Mouse (Mus musculus) hindbrain, embryonic 16.5 days (tissue): ENCODE data around the gene Cops2. TPM values are rescaled to one million over a fixed set of nuclear protein-coding genes. Genes with fewer than 3 reads are reported as not detected.

Experiments used
- ATAC-seq: fragments of 200-750 bp; cut with Nextera tagmentation; 2 replicates; pipeline ENCODE4 v1.8.0; 2017; ENCODE audit warnings: moderate TSS enrichment, moderate library complexity
- H3K27ac ChIP-seq: fragments of 300-500 bp; sonication (generic); 2 replicates; pipeline ENCODE4 v1.5.1; 2014; ENCODE audit warnings: low read depth, mild to moderate bottlenecking, control low read depth, low read length, moderate library complexity
- H3K27me3 ChIP-seq: fragments of 300-500 bp; sonication (generic); replicated peaks from 2 replicates; pipeline ENCODE4 v1.6.1; 2014; ENCODE audit warnings: low read length; ENCODE audit not compliant: control insufficient read depth, insufficient read depth
- H3K36me3 ChIP-seq: fragments of 300-500 bp; sonication (generic); 2 replicates; pipeline ENCODE4 v1.6.1; 2014; ENCODE audit warnings: mild to moderate bottlenecking, low read length, moderate library complexity, mixed read lengths; ENCODE audit not compliant: control insufficient read depth, insufficient read depth
- H3K4me1 ChIP-seq: fragments of 300-500 bp; sonication (generic); 2 replicates; pipeline ENCODE4 v1.6.1; 2014; ENCODE audit warnings: low read depth, low read length; ENCODE audit not compliant: control insufficient read depth, insufficient read depth
- H3K4me2 ChIP-seq: fragments of 300-500 bp; sonication (generic); 2 replicates; pipeline ENCODE4 v1.6.1; 2014; ENCODE audit warnings: mild to moderate bottlenecking, low read length, control low read depth, moderate library complexity
- H3K4me3 ChIP-seq: fragments of 300-500 bp; sonication (generic); 2 replicates; pipeline ENCODE4 v1.5.1; 2014; ENCODE audit warnings: mild to moderate bottlenecking, low read length, control low read depth, moderate library complexity
- H3K9ac ChIP-seq: fragments of 300-500 bp; sonication (generic); 2 replicates; pipeline ENCODE4 v1.6.1; 2014; ENCODE audit warnings: low read depth, mild to moderate bottlenecking, control low read depth, low read length, moderate library complexity
- H3K9me3 ChIP-seq: fragments of 300-500 bp; sonication (generic); 2 replicates; pipeline ENCODE4 v1.6.1; 2014; ENCODE audit warnings: mild to moderate bottlenecking, low read length, moderate library complexity; ENCODE audit not compliant: control insufficient read depth
- WGBS: fragments of 180-500 bp; shearing (Covaris S2); extraction: QIAGEN DNeasy Blood & Tissue Kit; methylation state at CpG from one replicate; pipeline ENCODE4 v1.1.7; 2014; 5-methylcytosine and 5-hydroxymethylcytosine counted together
- polyA plus RNA-seq: library from polyadenylated mRNA; unstranded; fragments of >200 nt; fragmentation: Nextera tagmentation; extraction: Ambion mirVana; gene quantifications from 2 replicates; pipeline ENCODE4 v1.2.1, GENCODE M21; 2015

Cops2 gene
- polyA plus RNA-seq, 1 experiment from 2014 or later = 58.3 TPM

DNA sequence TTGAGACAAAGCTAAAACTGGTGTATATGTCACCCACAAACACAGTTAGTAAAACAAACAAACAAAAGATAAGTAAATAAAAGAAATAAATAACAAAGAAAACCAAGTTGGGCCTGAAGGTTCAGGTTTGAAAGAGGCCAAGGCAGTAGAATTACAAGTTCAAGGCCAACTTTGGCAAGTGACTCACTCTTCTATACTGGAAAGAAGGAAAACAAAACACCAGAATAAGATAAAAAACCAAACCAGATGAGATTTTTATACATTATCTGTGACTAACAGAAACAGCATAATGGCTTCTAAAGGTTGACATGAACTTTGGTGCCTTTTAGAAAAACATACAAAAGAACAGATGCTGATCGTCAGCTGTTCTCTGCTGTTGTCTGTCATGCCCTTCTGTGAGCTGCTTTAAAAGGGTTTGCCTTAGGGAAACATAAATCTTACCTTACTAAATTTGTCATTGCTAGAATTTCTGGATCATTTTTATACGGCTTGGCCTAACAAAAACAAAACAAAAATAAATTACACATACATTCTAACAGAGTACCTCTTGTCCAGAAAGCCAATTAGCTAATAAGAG is 20.1 kb downstream of the Cops2 start:
- Histone ChIP-seq H3K9me3 (no peaks in the 10 kb centered on the region), H3K4me1 (no peaks in the 10 kb centered on the region), H3K4me3 (no peak overlapping the region), H3K9ac (no peak overlapping the region), H3K27me3 (no peaks in the 10 kb centered on the region), H3K36me3 (peaks cover 40% of the 10 kb centered on the region), H3K27ac (no peak overlapping the region), H3K4me2 (no peak overlapping the region)
- ATAC-seq = no peak
- 71% methylated on average over 2 of the region's 2 CpGs for WGBS

DNA sequence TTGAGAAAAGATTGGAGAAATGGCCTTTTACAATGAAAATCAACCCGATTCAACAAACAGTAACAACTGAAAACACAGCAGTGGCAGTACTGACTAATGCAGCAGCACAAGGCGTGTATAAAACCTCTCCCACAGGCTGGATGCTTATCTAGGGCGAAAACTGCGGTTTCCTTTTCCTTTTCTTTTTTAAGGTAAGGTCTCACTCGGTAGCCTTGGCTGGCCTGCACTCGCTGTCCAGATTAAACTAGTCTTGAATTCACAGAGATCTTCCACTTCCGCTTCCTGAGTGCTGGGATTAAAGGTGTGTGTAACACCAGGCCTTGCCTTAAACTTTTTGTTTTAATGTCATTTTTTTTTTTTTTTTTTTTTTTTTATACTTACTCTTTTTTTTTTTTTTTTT is 20.8 kb downstream of the Cops2 start:
- Histone ChIP-seq H3K4me1 (no peaks in the 10 kb centered on the region), H3K4me2 (no peak overlapping the region), H3K36me3 (peaks cover 41% of the 10 kb centered on the region), H3K9ac (no peak overlapping the region), H3K27me3 (no peaks in the 10 kb centered on the region), H3K4me3 (no peak overlapping the region), H3K9me3 (no peaks in the 10 kb centered on the region), H3K27ac (no peak overlapping the region)
- 97% methylated on average over 7 of the region's 7 CpGs for WGBS
- no peak for ATAC-seq

DNA sequence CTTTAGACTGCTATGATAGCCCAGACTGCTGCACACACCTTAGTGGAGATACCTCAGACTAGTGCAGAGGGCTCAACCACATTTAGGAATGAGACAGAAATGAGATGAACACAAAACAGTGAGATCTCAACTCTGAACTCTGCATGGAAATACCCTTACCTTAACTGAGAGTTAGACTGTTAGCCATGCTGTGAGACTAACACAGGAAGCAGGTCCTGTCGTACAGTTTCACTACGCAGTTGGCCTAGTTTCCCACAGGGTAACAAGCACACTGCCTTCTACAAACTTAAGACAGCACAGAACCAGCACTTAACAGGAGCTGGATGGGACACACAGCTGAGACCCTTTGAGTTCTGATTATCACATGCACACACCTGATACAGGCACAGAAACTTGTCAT is 29.0 kb downstream of the Cops2 start:
- 88% methylated on average over 2 of the region's 2 CpGs for WGBS
- Histone ChIP-seq H3K36me3 (peaks cover 24% of the 10 kb centered on the region), H3K4me1 (no peaks in the 10 kb centered on the region), H3K9me3 (no peaks in the 10 kb centered on the region), H3K4me2 (no peak overlapping the region), H3K9ac (no peak overlapping the region), H3K27me3 (no peaks in the 10 kb centered on the region), H3K4me3 (no peak overlapping the region), H3K27ac (no peak overlapping the region)
- ATAC-seq = no peak

DNA sequence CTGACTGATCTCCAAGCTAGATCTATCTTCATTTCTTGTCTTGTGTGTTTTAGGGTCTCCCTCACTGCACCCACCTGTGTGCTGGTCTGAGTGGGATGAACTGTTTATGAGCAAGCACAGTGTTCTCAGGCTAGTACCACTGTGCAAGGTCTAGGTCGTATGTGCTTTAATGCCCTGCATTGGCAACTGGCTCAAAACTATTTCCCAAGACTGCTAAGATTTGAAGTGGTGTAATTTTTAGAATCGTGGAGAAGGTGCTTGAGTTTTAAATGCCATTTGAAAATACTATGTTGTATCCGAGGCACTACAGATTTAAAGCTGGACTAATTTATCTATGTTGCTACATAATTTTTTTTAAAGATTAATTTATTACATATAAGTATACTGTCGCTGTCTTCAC is 31.0 kb downstream of the Cops2 start:
- ATAC-seq = no peak
- Histone ChIP-seq H3K4me1 (no peaks in the 10 kb centered on the region), H3K36me3 (peaks cover 14% of the 10 kb centered on the region), H3K4me3 (no peak overlapping the region), H3K4me2 (no peak overlapping the region), H3K27ac (no peak overlapping the region), H3K9me3 (no peaks in the 10 kb centered on the region), H3K27me3 (no peaks in the 10 kb centered on the region), H3K9ac (no peak overlapping the region)
- 89% methylated on average over 4 of the region's 4 CpGs for WGBS

DNA sequence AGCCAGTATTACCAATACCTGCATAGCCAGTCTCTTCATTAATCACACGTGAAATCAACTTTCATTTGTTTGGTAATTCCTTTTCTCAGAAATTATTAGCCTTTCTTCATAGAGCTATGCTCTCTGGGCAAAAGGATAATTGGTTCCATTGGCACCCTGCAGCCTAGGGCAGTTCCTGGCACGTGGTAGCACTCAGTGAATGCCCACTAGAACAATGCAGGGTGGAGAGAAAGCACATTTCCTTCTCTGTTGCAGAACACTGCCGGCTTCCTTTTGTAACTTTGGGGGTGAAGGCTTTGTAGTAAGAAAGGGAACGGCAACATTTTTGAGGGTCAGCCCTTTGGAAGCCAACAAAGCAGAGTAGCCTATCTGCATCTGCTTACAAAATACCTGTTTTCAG is 32.7 kb downstream of the Cops2 start:
- Histone ChIP-seq H3K9me3 (no peaks in the 10 kb centered on the region), H3K36me3 (peaks cover 6% of the 10 kb centered on the region; the same call in 1 of the 2 replicates), H3K27ac (no peak overlapping the region), H3K9ac (no peak overlapping the region), H3K4me3 (no peak overlapping the region), H3K4me1 (no peaks in the 10 kb centered on the region), H3K4me2 (no peak overlapping the region), H3K27me3 (no peaks in the 10 kb centered on the region)
- WGBS = 41% methylated on average over 4 of the region's 4 CpGs
- no peak for ATAC-seq

DNA sequence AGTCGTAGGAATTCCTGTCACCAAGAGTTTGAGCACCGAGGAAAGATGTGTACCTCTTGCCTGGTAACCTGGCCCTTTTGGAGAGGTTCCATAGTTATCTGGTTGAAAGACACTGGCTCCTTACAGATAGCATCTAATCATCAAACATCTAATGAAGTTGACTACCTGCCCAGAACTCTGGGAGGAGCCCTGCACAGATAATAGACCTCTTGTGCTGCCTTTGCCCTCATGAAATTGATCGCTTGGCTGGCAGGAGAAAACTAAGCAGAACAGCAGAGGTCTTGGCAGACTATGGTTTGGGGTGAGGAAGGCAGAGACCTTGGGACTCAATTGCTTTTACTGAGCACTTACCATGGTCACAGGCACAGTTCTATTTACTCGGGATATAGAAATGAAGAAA is 38.5 kb downstream of the Cops2 start:
- no peaks in the 10 kb centered on the region for H3K27me3 ChIP-seq
- H3K4me3 ChIP-seq = no peak overlapping the region
- H3K4me1 ChIP-seq = no peaks in the 10 kb centered on the region
- WGBS = 83% methylated on average over 4 of the region's 4 CpGs
- no peaks in the 10 kb centered on the region for H3K9me3 ChIP-seq
- no peak overlapping the region for H3K4me2 ChIP-seq
- no peak overlapping the region for H3K27ac ChIP-seq
- no peaks in the 10 kb centered on the region for H3K36me3 ChIP-seq
- no peak overlapping the region for H3K9ac ChIP-seq
- ATAC-seq = no peak

DNA sequence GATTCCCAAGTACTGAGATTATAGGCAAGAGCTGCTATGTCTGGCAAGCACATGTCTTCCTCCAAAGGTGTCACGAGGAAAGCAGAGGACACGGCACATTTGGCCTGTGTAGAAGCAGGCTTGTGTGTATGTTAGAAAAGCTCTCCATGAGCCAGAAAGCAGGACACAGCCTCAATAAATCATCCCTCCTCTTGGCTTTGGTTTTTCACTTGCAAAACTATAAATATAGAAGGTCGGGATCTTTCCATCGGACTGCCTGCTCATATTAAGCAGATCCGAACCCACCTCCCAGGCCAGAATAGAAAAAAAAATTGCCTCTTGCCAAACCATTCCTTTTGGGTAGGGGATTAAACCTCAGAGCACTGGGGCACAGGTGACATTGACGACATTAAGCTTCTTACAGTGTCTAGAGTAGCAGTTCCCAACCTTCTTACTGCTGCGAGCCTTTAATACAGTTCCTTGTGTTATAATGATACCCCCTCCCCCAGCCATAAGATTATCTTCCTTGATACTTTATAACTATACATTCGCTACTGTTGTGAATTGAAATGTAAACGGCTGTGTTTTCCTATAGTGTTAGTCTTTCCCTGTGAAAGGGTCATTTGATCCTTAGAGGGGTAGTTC is 44.9 kb downstream of the Cops2 start:
- H3K4me2 ChIP-seq = no peak overlapping the region
- H3K9ac ChIP-seq = no peak overlapping the region
- no peak for ATAC-seq
- no peaks in the 10 kb centered on the region for H3K27me3 ChIP-seq
- H3K27ac ChIP-seq = no peak overlapping the region
- H3K36me3 ChIP-seq = no peaks in the 10 kb centered on the region
- no peak overlapping the region for H3K4me3 ChIP-seq
- WGBS = 80% methylated on average over 9 of the region's 9 CpGs
- no peaks in the 10 kb centered on the region for H3K4me1 ChIP-seq
- H3K9me3 ChIP-seq = no peaks in the 10 kb centered on the region

DNA sequence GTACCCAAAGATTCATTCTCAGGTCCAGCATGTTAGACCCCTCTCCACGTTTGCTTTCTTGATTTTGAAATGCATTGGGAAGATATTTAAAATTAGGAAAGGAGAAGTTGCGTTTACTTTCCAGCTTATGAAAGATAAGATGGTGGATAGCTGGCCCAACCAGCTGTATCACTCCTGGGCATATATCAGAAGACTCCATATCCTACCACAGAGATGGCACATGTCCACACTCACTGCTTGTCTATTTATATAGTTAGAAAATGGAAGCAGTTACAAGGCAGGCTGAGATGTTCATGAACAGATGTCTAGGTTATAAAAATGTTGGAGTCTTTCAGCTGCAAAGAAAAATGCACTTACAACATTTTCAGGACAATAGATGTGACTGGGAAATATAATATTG is 47.6 kb downstream of the Cops2 start:
- Histone ChIP-seq H3K36me3 (no peaks in the 10 kb centered on the region), H3K4me1 (no peaks in the 10 kb centered on the region), H3K27ac (no peak overlapping the region), H3K9ac (no peak overlapping the region), H3K27me3 (no peaks in the 10 kb centered on the region), H3K4me3 (no peak overlapping the region), H3K9me3 (no peaks in the 10 kb centered on the region), H3K4me2 (no peak overlapping the region)
- no peak for ATAC-seq
- WGBS = 79% methylated on average over 2 of the region's 2 CpGs

DNA sequence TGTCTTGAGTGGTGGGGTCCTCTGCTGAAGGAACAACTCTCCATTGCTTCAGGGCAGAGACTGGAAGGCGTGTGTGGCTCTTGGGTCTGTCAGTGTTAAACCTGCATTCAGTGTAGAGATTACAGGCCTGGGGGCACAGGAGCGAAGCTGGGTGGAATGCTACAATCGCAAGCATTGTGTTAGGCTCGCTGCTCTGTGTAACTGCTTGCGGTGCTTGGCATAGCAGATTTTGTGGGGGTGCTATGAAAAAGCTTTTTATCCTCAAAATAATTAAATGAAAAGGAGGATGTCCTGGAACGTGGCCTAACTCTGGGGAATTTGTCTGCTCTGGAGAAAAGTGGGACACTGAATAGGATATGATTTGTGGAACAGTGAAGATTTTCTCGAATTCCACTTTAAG is 49.4 kb downstream of the Cops2 start:
- Histone ChIP-seq H3K4me1 (no peaks in the 10 kb centered on the region), H3K4me3 (no peak overlapping the region), H3K36me3 (no peaks in the 10 kb centered on the region), H3K9ac (no peak overlapping the region), H3K4me2 (no peak overlapping the region), H3K27me3 (no peaks in the 10 kb centered on the region), H3K27ac (no peak overlapping the region), H3K9me3 (peaks cover 2% of the 10 kb centered on the region; the same call in 1 of the 2 replicates)
- no peak for ATAC-seq
- WGBS = 78% methylated on average over 7 of the region's 7 CpGs
